ENCODE assay signal across 8 mouse cellular contexts in the genomic region with DNA sequence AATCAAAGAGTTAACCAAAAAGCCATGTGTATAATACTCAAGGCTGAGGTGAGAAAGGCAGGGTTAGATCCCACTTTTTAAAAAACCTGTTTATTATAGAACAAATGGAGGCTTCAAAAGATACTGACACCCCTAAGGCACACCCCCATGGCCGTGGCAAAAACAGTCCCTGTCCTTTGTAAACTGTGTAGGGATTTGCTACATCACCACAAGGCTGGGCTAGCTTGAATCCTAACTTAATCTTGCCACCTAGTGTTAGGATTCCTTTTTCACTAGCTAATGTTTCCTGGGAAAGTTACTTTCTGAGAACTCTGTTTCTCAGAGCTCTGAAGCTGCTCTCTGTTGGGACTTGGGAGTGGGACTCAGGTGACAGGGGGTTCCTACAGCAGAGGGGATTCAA. TPM values are rescaled to one million over a fixed set of nuclear protein-coding genes. Genes with fewer than 3 reads are reported as not detected.
DNase-seq lines count a peak whose midpoint lies in the region; ATAC-seq lines count a peak whose summit lies in the region.

No protein-coding gene starts in this region.

- H3K9ac ChIP-seq in embryonic facial prominence, embryonic 13.5 days = no peak overlapping the region
- no peak overlapping the region for H3K9ac ChIP-seq in hindbrain, embryonic 12.5 days

- peaks cover 98% of the 10 kb centered on the region for H3K27me3 ChIP-seq in embryonic facial prominence, embryonic 13.5 days
- peaks cover 48% of the 10 kb centered on the region for H3K27me3 ChIP-seq in hindbrain, embryonic 12.5 days

- peaks cover 51% of the 10 kb centered on the region for H3K4me1 ChIP-seq in embryonic facial prominence, embryonic 13.5 days
- H3K4me1 ChIP-seq in hindbrain, embryonic 12.5 days = peaks cover 74% of the 10 kb centered on the region

- H3K9me3 ChIP-seq in embryonic facial prominence, embryonic 13.5 days = no peaks in the 10 kb centered on the region
- no peaks in the 10 kb centered on the region for H3K9me3 ChIP-seq in hindbrain, embryonic 12.5 days (replicated peaks)

- H3K27ac ChIP-seq in embryonic facial prominence, embryonic 13.5 days = no peak overlapping the region
- H3K27ac ChIP-seq in hindbrain, embryonic 12.5 days = peak overlapping the region; percentile 98

- 0 out of 2 replicates have a peak, but pooled peaks have one; percentile 19 for ATAC-seq in cerebellum, adult (ENCODE audit: insufficient number of reproducible peaks, low FRiP score, low TSS enrichment)
- no peak for ATAC-seq in embryonic facial prominence, embryonic 13.5 days (ENCODE audit: insufficient number of reproducible peaks, insufficient read depth, low FRiP score, low TSS enrichment, low read depth)
- ATAC-seq in hindbrain, embryonic 12.5 days (ENCODE audit: low FRiP score) = no peak

- no peak overlapping the region for H3K4me3 ChIP-seq in embryonic facial prominence, embryonic 13.5 days
- no peak overlapping the region for H3K4me3 ChIP-seq in hindbrain, embryonic 12.5 days

- 0 out of 2 replicates have a peak overlapping the region, but pooled peaks have one; percentile 5 for H3K4me2 ChIP-seq in embryonic facial prominence, embryonic 13.5 days
- H3K4me2 ChIP-seq in hindbrain, embryonic 12.5 days (replicated peaks) = peak overlapping the region; percentile 85

- WGBS in embryonic facial prominence, embryonic 13.5 days = 0% methylated on average over 1 of the region's 1 CpGs
- 3% methylated on average over 1 of the region's 1 CpGs for WGBS in hindbrain, embryonic 12.5 days

- DNase-seq in cerebellum, postnatal 4 days (ENCODE audit: low spot score in 2 of 2) = no peak
- peak; percentile 35 for DNase-seq in 416B (ENCODE audit: low read depth)
- DNase-seq in lung, postnatal 36 days = peak; percentile 71
- no peak for DNase-seq in thymus, postnatal 10 days (ENCODE audit: low spot score in 2 of 2)
- no peak for DNase-seq in spleen, postnatal 36 days (ENCODE audit: low spot score in 2 of 2)

- H3K36me3 ChIP-seq in embryonic facial prominence, embryonic 13.5 days = no peaks in the 10 kb centered on the region
- no peaks in the 10 kb centered on the region for H3K36me3 ChIP-seq in hindbrain, embryonic 12.5 days

RNA-seq across cellular contexts. Expression of gene Dll1, which starts 1.2 kb away (rescaled TPM):
- 4.0 and 5.1 TPM in 2 replicates for polyA plus RNA-seq in embryonic facial prominence, embryonic 13.5 days (2015; fragmentation: Nextera tagmentation; extraction: Ambion mirVana)
- 61.9 and 65.5 TPM in 2 replicates for polyA plus RNA-seq in hindbrain, embryonic 12.5 days (2016; fragmentation: Nextera tagmentation; extraction: Ambion mirVana)

RNA-seq across cellular contexts. Expression of gene Fam120b, which starts 18.1 kb away (rescaled TPM):
- polyA plus RNA-seq in embryonic facial prominence, embryonic 13.5 days (2015; fragmentation: Nextera tagmentation; extraction: Ambion mirVana) = 31.1 and 35.9 TPM in 2 replicates
- polyA plus RNA-seq in hindbrain, embryonic 12.5 days (2016; fragmentation: Nextera tagmentation; extraction: Ambion mirVana) = 41.6 and 44.6 TPM in 2 replicates

Comparison
In these comparisons a context has a peak if more than half of its experiments do, and no peak if none do; other contexts are left out.
1. DNase-seq: peak in 416B (single experiment) and lung, postnatal 36 days (single experiment); none in cerebellum, postnatal 4 days (0 of 2), thymus, postnatal 10 days (0 of 2) and spleen, postnatal 36 days (0 of 2).
2. RNA of gene Dll1, which starts 1.2 kb away (polyA plus RNA-seq): 61.9 to 65.5 TPM in hindbrain, embryonic 12.5 days; 4.0 to 5.1 TPM in embryonic facial prominence, embryonic 13.5 days; every median in the first group is over 10 times any median in the second.